Comparison of ENCODE assay signal across 17 mouse cellular contexts in the genomic region with DNA sequence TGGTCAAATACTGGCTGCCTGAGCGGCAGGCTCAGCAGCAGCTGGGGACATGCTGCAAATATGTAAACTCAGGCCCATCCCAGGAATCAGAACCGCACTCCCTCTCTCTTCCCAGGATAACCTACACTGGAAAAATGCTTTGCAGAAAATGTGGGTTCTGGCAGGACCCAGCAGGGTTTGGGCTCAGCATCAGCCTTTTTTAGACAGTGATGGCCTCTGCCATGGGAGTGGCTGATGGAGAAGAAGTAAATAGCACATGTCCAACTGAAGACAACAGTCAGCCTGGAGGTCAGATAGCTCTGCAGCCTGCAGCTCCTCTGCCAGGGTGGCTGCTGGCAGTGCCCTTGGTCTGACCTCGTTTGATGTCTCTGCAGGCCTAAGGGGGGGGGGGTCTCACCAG.
"Had no signal": no experiment of that assay in that cellular context is flagged by ENCODE, and none has a peak within 500 bp of the region (broad histone marks: within the 10 kb centered on the region; RNA-seq: fewer than 3 reads in every experiment).

No protein-coding gene starts in this region.

- H3K4me1 ChIP-seq: liver, embryonic 13.5 days; liver, embryonic 15.5 days; lung, embryonic 15.5 days; megakaryocyte, embryonic 14.5 days had no signal

- H3K9ac ChIP-seq: liver, embryonic 13.5 days; liver, embryonic 15.5 days; liver, postnatal 0 days; lung, embryonic 15.5 days; neural tube, embryonic 12.5 days had no signal

- H3K4me2 ChIP-seq: liver, embryonic 13.5 days; liver, embryonic 15.5 days; lung, embryonic 15.5 days; neural tube, embryonic 12.5 days had no signal

- H3K27ac ChIP-seq: liver, embryonic 13.5 days; liver, embryonic 15.5 days; lung, embryonic 15.5 days; macrophage; neural tube, embryonic 12.5 days had no signal

- H3K9me3 ChIP-seq: liver, embryonic 13.5 days; lung, embryonic 15.5 days; neural tube, embryonic 12.5 days had no signal

- H3K27me3 ChIP-seq: liver, embryonic 13.5 days; liver, embryonic 15.5 days; lung, embryonic 15.5 days; megakaryocyte, embryonic 14.5 days; neural tube, embryonic 12.5 days had no signal

- DNase-seq: liver, embryonic 13.5 days; liver, postnatal 0 days; lung, adult 2 months; lung, postnatal 14 days; lung, postnatal 36 days; midbrain, embryonic 14.5 days; right cerebral cortex, postnatal 14 days; thymus, adult 2 months; thymus, postnatal 25 days; thymus, postnatal 4 days had no signal

- H3K36me3 ChIP-seq: liver, embryonic 13.5 days; liver, embryonic 15.5 days; lung, embryonic 15.5 days; neural tube, embryonic 12.5 days had no signal

- ATAC-seq: liver, postnatal 0 days; lung, postnatal 0 days; midbrain, embryonic 16.5 days had no signal

- H3K4me3 ChIP-seq: liver, embryonic 13.5 days; liver, embryonic 15.5 days; lung, embryonic 15.5 days; megakaryocyte, embryonic 14.5 days; neural tube, embryonic 12.5 days had no signal
